Mouse (Mus musculus): ENCODE data around the gene Iqsec1. TPM values are rescaled to one million over a fixed set of nuclear protein-coding genes. Genes with fewer than 3 reads are reported as not detected.
"Not testable (repeated sequence)": the region's sequence is repeated elsewhere in the genome, so short reads cannot be mapped to it uniquely, and the experiment has no call there.

Iqsec1 gene
- polyA plus RNA-seq, 1 experiment = 230 TPM

DNA sequence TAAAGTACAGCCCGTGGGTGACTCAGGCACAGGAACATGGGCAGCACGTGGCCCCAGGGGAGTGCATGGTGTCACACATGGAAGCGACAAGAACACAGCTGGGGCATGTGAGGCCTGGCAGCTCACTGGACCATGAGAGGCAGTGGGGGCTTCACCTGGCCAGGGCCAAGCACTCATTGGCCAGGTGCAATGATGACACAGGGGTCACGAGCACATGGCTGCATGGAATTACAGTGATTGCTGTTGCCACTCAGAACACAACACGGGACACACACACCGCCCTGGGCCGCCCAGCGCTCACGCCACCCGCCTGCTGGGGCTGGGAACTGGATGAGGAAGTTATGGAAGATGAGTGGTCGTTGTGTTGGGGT, 327.5 kb downstream of the Iqsec1 start:
- Histone ChIP-seq H3K27ac (ENCODE audit: insufficient read depth, low read length) (no peak overlapping the region), H3K36me3 (ENCODE audit: control insufficient read depth, insufficient read depth, low read length) (peaks cover 28% of the 10 kb centered on the region), H3K4me3 (ENCODE audit: extremely low read depth, insufficient read depth, insufficient read length) (no peak overlapping the region), H3K27me3 (ENCODE audit: control insufficient read depth, insufficient read depth, low read length) (no peaks in the 10 kb centered on the region), H3K4me1 (ENCODE audit: control insufficient read depth, insufficient read depth, insufficient read length) (peaks cover 8% of the 10 kb centered on the region)
- 61% methylated on average over 11 of the region's 11 CpGs for WGBS
- peak; percentile 26 to 32 for DNase-seq (ENCODE audit: low read depth in 1 of 2, low spot score in 2 of 2)
- TF ChIP-seq POLR2A (IDR thresholded peaks at IDR 0.05; ENCODE audit: low read depth, low read length) (no peak), CTCF (IDR thresholded peaks at IDR 0.05; ENCODE audit: extremely low read depth, insufficient read depth, insufficient read length, insufficient replicate concordance) (no peak)

DNA sequence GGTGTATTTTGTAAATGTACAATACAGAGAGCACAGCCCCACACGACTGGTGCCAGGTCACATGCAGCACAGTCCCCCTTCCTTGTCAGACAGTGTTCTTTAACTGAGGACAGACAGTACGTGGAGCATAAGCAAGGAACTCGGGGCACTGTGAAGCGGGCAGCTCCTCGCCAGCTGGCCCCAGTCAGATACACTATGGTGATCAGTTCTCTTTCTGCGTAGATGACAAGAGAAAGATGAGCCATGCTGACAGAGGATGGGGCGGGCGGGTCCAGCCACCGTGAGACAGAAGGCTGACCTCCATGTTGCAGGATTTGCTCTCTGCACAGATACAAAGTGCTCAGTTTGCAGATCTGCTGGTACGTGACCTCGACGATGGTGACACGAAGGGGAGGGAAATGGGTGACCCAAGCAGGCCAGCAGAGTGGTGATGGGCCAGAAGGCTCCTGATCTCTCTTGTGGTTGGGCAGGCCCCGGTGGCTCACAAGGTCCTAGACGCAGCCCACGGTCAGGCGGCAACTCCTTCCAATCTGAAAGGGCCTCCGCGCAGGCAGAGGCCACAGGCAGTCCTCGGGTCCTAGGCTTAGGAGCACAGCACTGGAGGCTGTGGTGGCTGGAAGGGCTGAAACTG, 328.0 kb downstream of the Iqsec1 start:
- Histone ChIP-seq H3K4me3 (ENCODE audit: extremely low read depth, insufficient read depth, insufficient read length) (no peak overlapping the region), H3K27ac (ENCODE audit: insufficient read depth, low read length) (no peak overlapping the region), H3K4me1 (ENCODE audit: control insufficient read depth, insufficient read depth, insufficient read length) (peaks cover 8% of the 10 kb centered on the region), H3K27me3 (ENCODE audit: control insufficient read depth, insufficient read depth, low read length) (no peaks in the 10 kb centered on the region), H3K36me3 (ENCODE audit: control insufficient read depth, insufficient read depth, low read length) (peaks cover 25% of the 10 kb centered on the region)
- no peak for DNase-seq (ENCODE audit: low read depth in 1 of 2, low spot score in 2 of 2)
- WGBS = 80% methylated on average over 20 of the region's 20 CpGs
- TF ChIP-seq CTCF (IDR thresholded peaks at IDR 0.05; ENCODE audit: extremely low read depth, insufficient read depth, insufficient read length, insufficient replicate concordance) (no peak), POLR2A (IDR thresholded peaks at IDR 0.05; ENCODE audit: low read depth, low read length) (no peak)

DNA sequence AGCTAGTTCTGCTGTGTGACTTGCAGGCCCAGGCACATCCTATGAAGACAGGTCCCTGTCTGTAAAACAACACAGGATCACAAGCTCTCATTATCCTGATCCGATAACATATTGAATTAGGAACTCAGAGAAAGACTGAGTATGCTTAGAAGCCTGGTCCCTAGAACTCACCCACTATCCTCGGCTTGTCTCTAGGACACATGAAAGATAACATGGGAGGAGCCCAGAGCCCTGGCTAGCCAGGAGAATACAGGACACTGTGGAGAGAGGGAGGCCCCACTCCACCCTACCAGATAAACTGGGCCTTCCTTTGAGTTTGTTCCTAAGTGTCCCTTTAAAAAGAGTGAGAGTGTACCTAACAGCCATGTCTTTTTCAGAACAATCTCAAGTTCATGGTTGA, 328.6 kb downstream of the Iqsec1 start:
- WGBS = 82% methylated on average over 2 of the region's 2 CpGs
- peaks cover 8% of the 10 kb centered on the region for H3K4me1 ChIP-seq (ENCODE audit: control insufficient read depth, insufficient read depth, insufficient read length)
- DNase-seq (ENCODE audit: low read depth in 1 of 2, low spot score in 2 of 2) = no peak
- peaks cover 22% of the 10 kb centered on the region for H3K36me3 ChIP-seq (ENCODE audit: control insufficient read depth, insufficient read depth, low read length)
- TF ChIP-seq POLR2A (IDR thresholded peaks at IDR 0.05; ENCODE audit: low read depth, low read length) (no peak), CTCF (IDR thresholded peaks at IDR 0.05; ENCODE audit: extremely low read depth, insufficient read depth, insufficient read length, insufficient replicate concordance) (no peak)
- no peak overlapping the region for H3K4me3 ChIP-seq (ENCODE audit: extremely low read depth, insufficient read depth, insufficient read length)
- H3K27ac ChIP-seq (ENCODE audit: insufficient read depth, low read length) = no peak overlapping the region
- no peaks in the 10 kb centered on the region for H3K27me3 ChIP-seq (ENCODE audit: control insufficient read depth, insufficient read depth, low read length)

DNA sequence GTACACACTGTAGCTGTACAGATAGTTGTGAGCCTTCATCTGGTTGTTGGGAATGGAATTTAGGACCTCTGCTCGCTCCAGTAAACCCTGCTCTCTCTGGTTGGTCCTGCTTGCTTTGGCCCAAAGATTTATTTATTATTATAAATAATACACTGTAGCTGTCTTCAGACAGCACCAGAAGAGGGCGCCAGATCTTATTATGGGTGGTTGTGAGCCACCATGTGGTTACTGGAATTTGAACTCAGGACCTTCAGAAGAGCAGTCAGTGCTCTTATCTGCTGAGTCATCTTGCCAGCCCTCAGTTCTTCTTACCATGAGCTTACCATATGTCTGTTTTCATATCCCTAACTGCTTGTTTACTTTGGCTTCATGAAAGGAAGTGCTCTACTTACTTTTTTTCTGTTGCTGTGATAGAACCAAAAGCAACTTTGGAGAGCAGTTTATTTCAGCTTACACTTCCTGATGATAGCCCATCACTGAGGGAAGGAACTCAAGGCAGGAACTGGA, 332.1 kb downstream of the Iqsec1 start:
- WGBS = 64% methylated on average over 2 of the region's 2 CpGs
- not testable (repeated sequence) for H3K27me3 ChIP-seq (ENCODE audit: control insufficient read depth, insufficient read depth, low read length); DNase-seq (ENCODE audit: low read depth in 1 of 2, low spot score in 2 of 2); H3K36me3 ChIP-seq (ENCODE audit: control insufficient read depth, insufficient read depth, low read length); H3K4me3 ChIP-seq (ENCODE audit: extremely low read depth, insufficient read depth, insufficient read length); H3K27ac ChIP-seq (ENCODE audit: insufficient read depth, low read length); H3K4me1 ChIP-seq (ENCODE audit: control insufficient read depth, insufficient read depth, insufficient read length)

DNA sequence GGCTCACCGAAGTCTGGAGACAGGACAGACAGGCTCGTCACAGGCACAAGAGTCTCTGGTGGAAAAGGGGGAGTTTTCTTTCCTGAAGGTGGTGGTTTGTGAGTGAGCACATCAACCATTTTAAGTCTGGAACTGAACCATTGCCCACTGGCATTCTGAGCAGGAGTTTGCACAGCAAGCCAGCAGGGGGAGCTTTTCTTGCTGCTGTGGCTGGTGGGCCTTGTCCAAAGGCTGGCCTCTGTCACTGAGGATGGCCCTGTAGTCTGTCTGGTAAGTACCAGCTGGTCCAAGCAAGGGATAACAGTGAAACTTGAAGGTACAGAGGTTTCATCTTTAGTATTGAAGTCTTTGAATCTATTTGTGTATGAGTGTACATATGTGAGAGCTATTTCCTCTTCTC, 334.7 kb downstream of the Iqsec1 start:
- H3K27me3 ChIP-seq (ENCODE audit: control insufficient read depth, insufficient read depth, low read length) = no peaks in the 10 kb centered on the region
- peak; percentile 79; the same call in 1 of the 2 replicates for TF ChIP-seq CTCF (IDR thresholded peaks at IDR 0.05; ENCODE audit: extremely low read depth, insufficient read depth, insufficient read length, insufficient replicate concordance)
- no peak for TF ChIP-seq POLR2A (IDR thresholded peaks at IDR 0.05; ENCODE audit: low read depth, low read length)
- no peak overlapping the region for H3K27ac ChIP-seq (ENCODE audit: insufficient read depth, low read length)
- peak in 1 of 2 experiments; percentile 40 for DNase-seq (ENCODE audit: low read depth in 1 of 2, low spot score in 2 of 2)
- H3K4me3 ChIP-seq (ENCODE audit: extremely low read depth, insufficient read depth, insufficient read length) = no peak overlapping the region
- H3K4me1 ChIP-seq (ENCODE audit: control insufficient read depth, insufficient read depth, insufficient read length) = no peaks in the 10 kb centered on the region
- H3K36me3 ChIP-seq (ENCODE audit: control insufficient read depth, insufficient read depth, low read length) = no peaks in the 10 kb centered on the region; the same call in 1 of the 2 replicates
- 60% methylated on average over 2 of the region's 2 CpGs for WGBS

DNA sequence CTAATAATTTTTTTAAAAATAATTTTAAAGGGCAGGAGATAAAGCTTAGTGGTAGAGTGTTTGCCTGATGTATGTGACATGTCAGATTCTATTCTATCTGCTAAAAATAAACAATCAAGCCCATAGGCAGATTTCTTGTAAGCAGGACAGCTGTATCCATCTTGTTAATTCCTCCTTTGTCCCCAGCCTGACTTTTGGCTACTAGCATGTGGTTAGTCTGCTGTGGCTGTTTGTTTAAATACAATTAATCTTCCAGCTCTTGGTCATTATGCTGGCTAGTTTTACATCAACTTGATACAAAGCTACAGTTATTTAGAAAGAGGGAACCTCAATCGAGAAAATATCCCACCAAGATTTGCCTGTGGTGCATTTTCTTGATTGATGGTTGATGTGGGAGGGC, 337.9 kb downstream of the Iqsec1 start:
- 18% methylated on average over 1 of the region's 1 CpGs for WGBS
- Histone ChIP-seq H3K36me3 (ENCODE audit: control insufficient read depth, insufficient read depth, low read length) (no peaks in the 10 kb centered on the region; the same call in 1 of the 2 replicates), H3K27ac (ENCODE audit: insufficient read depth, low read length) (no peak overlapping the region), H3K4me3 (ENCODE audit: extremely low read depth, insufficient read depth, insufficient read length) (no peak overlapping the region), H3K27me3 (ENCODE audit: control insufficient read depth, insufficient read depth, low read length) (no peaks in the 10 kb centered on the region), H3K4me1 (ENCODE audit: control insufficient read depth, insufficient read depth, insufficient read length) (no peaks in the 10 kb centered on the region)
- no peak for DNase-seq (ENCODE audit: low read depth in 1 of 2, low spot score in 2 of 2)
- no peak for TF ChIP-seq CTCF (IDR thresholded peaks at IDR 0.05; ENCODE audit: extremely low read depth, insufficient read depth, insufficient read length, insufficient replicate concordance)
- no peak for TF ChIP-seq POLR2A (IDR thresholded peaks at IDR 0.05; ENCODE audit: low read depth, low read length)

DNA sequence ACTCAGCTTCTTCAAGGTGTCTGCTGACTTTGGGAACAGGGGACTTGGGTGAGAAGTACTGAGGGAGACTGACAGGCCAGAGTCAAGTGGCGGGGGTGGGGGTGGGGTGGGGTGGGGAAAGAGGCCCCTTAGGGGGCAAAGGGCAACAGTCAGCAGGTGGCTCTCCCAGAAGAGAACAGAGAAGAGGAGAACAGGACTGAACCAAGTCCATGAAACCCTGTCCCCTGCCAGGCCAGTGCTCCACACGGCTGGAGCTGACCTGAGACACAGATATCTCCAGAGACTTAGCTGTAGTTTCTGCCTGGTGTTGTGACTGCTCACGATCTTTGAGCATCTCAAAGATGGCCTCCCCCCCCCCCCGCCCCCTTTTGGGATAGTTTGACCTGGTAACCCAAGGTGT, 339.2 kb downstream of the Iqsec1 start:
- no peaks in the 10 kb centered on the region for H3K4me1 ChIP-seq (ENCODE audit: control insufficient read depth, insufficient read depth, insufficient read length)
- WGBS = 82% methylated on average over 4 of the region's 4 CpGs
- no peak overlapping the region for H3K27ac ChIP-seq (ENCODE audit: insufficient read depth, low read length)
- TF ChIP-seq CTCF (IDR thresholded peaks at IDR 0.05; ENCODE audit: extremely low read depth, insufficient read depth, insufficient read length, insufficient replicate concordance) (no peak), POLR2A (IDR thresholded peaks at IDR 0.05; ENCODE audit: low read depth, low read length) (no peak)
- no peaks in the 10 kb centered on the region for H3K36me3 ChIP-seq (ENCODE audit: control insufficient read depth, insufficient read depth, low read length)
- no peaks in the 10 kb centered on the region for H3K27me3 ChIP-seq (ENCODE audit: control insufficient read depth, insufficient read depth, low read length)
- no peak overlapping the region for H3K4me3 ChIP-seq (ENCODE audit: extremely low read depth, insufficient read depth, insufficient read length)
- DNase-seq (ENCODE audit: low read depth in 1 of 2, low spot score in 2 of 2) = no peak

Measured in spleen, adult 2 months (tissue).